Mouse (Mus musculus): Measurements from ENCODE around the gene Dtx1.

Gene Dtx1

GRCm38 (mm10) chr5:120711827-120712226 is at the start of gene Dtx1:
Gene Dtx1 (minus strand): TSS chr5:120711927.
- in situ Hi-C loops (cut with MboI; ENCODE audit: low pct_unique_long_range_greater_than_20kb in 1 of 2, low sequenced_read_pairs in 2 of 2, unreplicated experiment in 1 of 2) = loop anchor here in 1 of 2 experiments (5.0 to 10.0 kb wide), 2 partner anchors 35 to 87 kb away; no protein-coding TSS in a partner anchor

GRCm38 (mm10) chr5:120754215-120754614 is 42.5 kb upstream of the Dtx1 start:
- in situ Hi-C loops (cut with MboI; ENCODE audit: low pct_unique_long_range_greater_than_20kb in 1 of 2, low sequenced_read_pairs in 2 of 2, unreplicated experiment in 1 of 2) = no loop called here

- in situ Hi-C loops (cut with MboI; ENCODE audit: low pct_unique_long_range_greater_than_20kb in 1 of 2, low sequenced_read_pairs in 2 of 2, unreplicated experiment in 1 of 2) = no loop called here
Observed at GRCm38 (mm10) chr5:120752786-120753185, 41.1 kb upstream of the Dtx1 start.

GRCm38 (mm10) chr5:120751206-120751605 is 39.5 kb upstream of the Dtx1 start:
- in situ Hi-C loops (cut with MboI; ENCODE audit: low pct_unique_long_range_greater_than_20kb in 1 of 2, low sequenced_read_pairs in 2 of 2, unreplicated experiment in 1 of 2) = no loop called here

- in situ Hi-C loops (cut with MboI; ENCODE audit: low pct_unique_long_range_greater_than_20kb in 1 of 2, low sequenced_read_pairs in 2 of 2, unreplicated experiment in 1 of 2) = loop anchor here in 1 of 2 experiments (10.0 kb wide), 1 partner anchor 125 kb away; no protein-coding TSS in a partner anchor
Observed at GRCm38 (mm10) chr5:120749688-120750087, 38.0 kb upstream of the Dtx1 start, which contains the start of gene Oas2. Gene Oas2 (minus strand): TSS chr5:120749853.

- in situ Hi-C loops (cut with MboI; ENCODE audit: low pct_unique_long_range_greater_than_20kb in 1 of 2, low sequenced_read_pairs in 2 of 2, unreplicated experiment in 1 of 2) = loop anchor here in 1 of 2 experiments (10.0 kb wide), 1 partner anchor 122 kb away; no protein-coding TSS in a partner anchor
Observed at GRCm38 (mm10) chr5:120746451-120746850, 34.7 kb upstream of the Dtx1 start.

- in situ Hi-C loops (cut with MboI; ENCODE audit: low pct_unique_long_range_greater_than_20kb in 1 of 2, low sequenced_read_pairs in 2 of 2, unreplicated experiment in 1 of 2) = loop anchor here in 1 of 2 experiments (10.0 kb wide), 1 partner anchor 117 kb away; no protein-coding TSS in a partner anchor
Observed at GRCm38 (mm10) chr5:120742125-120742524, 30.4 kb upstream of the Dtx1 start.

GRCm38 (mm10) chr5:120734380-120734990 is 22.8 kb upstream of the Dtx1 start:
- in situ Hi-C loops (cut with MboI; ENCODE audit: low pct_unique_long_range_greater_than_20kb in 1 of 2, low sequenced_read_pairs in 2 of 2, unreplicated experiment in 1 of 2) = no loop called here

GRCm38 (mm10) chr5:120733696-120734095 is 22.0 kb upstream of the Dtx1 start:
- in situ Hi-C loops (cut with MboI; ENCODE audit: low pct_unique_long_range_greater_than_20kb in 1 of 2, low sequenced_read_pairs in 2 of 2, unreplicated experiment in 1 of 2) = no loop called here

GRCm38 (mm10) chr5:120732740-120733139 is 21.0 kb upstream of the Dtx1 start:
- in situ Hi-C loops (cut with MboI; ENCODE audit: low pct_unique_long_range_greater_than_20kb in 1 of 2, low sequenced_read_pairs in 2 of 2, unreplicated experiment in 1 of 2) = no loop called here

GRCm38 (mm10) chr5:120729319-120729718 is 17.6 kb upstream of the Dtx1 start:
- in situ Hi-C loops (cut with MboI; ENCODE audit: low pct_unique_long_range_greater_than_20kb in 1 of 2, low sequenced_read_pairs in 2 of 2, unreplicated experiment in 1 of 2) = no loop called here

- in situ Hi-C loops (cut with MboI; ENCODE audit: low pct_unique_long_range_greater_than_20kb in 1 of 2, low sequenced_read_pairs in 2 of 2, unreplicated experiment in 1 of 2) = no loop called here
Observed at GRCm38 (mm10) chr5:120725811-120726455, 14.2 kb upstream of the Dtx1 start.

GRCm38 (mm10) chr5:120721005-120721404 is 9.3 kb upstream of the Dtx1 start:
- in situ Hi-C loops (cut with MboI; ENCODE audit: low pct_unique_long_range_greater_than_20kb in 1 of 2, low sequenced_read_pairs in 2 of 2, unreplicated experiment in 1 of 2) = no loop called here

- in situ Hi-C loops (cut with MboI; ENCODE audit: low pct_unique_long_range_greater_than_20kb in 1 of 2, low sequenced_read_pairs in 2 of 2, unreplicated experiment in 1 of 2) = loop anchor here in 1 of 2 experiments (10.0 kb wide), 1 partner anchor 94 kb away; no protein-coding TSS in a partner anchor
Observed at GRCm38 (mm10) chr5:120718600-120719378, 7.1 kb upstream of the Dtx1 start.

GRCm38 (mm10) chr5:120717136-120717535 is 5.4 kb upstream of the Dtx1 start:
- in situ Hi-C loops (cut with MboI; ENCODE audit: low pct_unique_long_range_greater_than_20kb in 1 of 2, low sequenced_read_pairs in 2 of 2, unreplicated experiment in 1 of 2) = loop anchor here in 1 of 2 experiments (10.0 kb wide), 1 partner anchor 92 kb away; no protein-coding TSS in a partner anchor

GRCm38 (mm10) chr5:120714314-120714713 is 2.6 kb upstream of the Dtx1 start:
- in situ Hi-C loops (cut with MboI; ENCODE audit: low pct_unique_long_range_greater_than_20kb in 1 of 2, low sequenced_read_pairs in 2 of 2, unreplicated experiment in 1 of 2) = loop anchor here in 1 of 2 experiments (5.0 to 10.0 kb wide), 2 partner anchors 37 to 90 kb away; no protein-coding TSS in a partner anchor

- in situ Hi-C loops (cut with MboI; ENCODE audit: low pct_unique_long_range_greater_than_20kb in 1 of 2, low sequenced_read_pairs in 2 of 2, unreplicated experiment in 1 of 2) = loop anchor here in 1 of 2 experiments (5.0 to 10.0 kb wide), 2 partner anchors 35 to 88 kb away; no protein-coding TSS in a partner anchor
Observed at GRCm38 (mm10) chr5:120712721-120713120, 994 bp upstream of the Dtx1 start.

- in situ Hi-C loops (cut with MboI; ENCODE audit: low pct_unique_long_range_greater_than_20kb in 1 of 2, low sequenced_read_pairs in 2 of 2, unreplicated experiment in 1 of 2) = loop anchor here in 1 of 2 experiments (5.0 to 10.0 kb wide), 2 partner anchors 34 to 87 kb away; no protein-coding TSS in a partner anchor
Observed at GRCm38 (mm10) chr5:120711416-120711815, 311 bp downstream of the Dtx1 start.
